Mouse (Mus musculus): ENCODE results near the gene Cd300a. TPM values are rescaled to one million over a fixed set of nuclear protein-coding genes. Genes with fewer than 3 reads are reported as not detected.

Cd300a gene
- polyA plus RNA-seq, 1 experiment from 2014 or later: 0.95 TPM

DNA sequence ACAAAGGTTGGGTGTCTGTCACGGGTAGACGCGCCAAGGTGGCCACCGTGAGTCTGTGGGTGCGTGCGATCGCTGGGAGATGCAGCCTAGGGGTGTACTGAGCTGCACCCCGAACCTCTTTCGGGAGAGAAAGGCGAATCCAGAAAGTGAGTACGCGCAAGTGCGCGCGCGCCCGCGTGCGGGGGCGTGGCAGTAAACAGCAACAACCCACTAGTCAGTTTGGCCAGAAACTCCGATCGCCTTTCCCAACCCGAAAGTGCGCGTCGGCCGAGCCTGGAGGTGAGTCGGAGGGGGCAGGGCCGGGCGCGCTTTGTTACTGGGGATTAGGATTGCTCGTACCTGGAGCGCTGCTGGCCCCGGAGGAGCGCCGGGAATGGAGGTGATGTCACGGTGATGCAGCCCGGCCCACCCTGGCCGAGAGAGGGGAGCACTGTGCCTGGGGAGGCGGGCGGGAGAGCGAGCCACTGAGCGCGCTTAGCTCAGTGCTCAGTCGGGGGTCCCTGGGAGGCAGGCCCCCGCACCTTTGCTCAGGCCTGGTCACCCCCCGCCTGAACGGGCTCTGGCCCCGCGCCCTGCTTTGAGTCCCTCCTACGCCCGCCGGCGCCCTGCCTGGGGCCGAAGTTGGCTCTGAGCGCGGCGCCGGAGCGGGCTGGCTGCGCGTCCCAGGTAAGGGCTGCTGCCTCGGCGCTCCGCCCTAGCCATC is 38.1 kb upstream of the Cd300a start:
- Histone ChIP-seq H3K36me3 (ENCODE audit: control insufficient read depth, insufficient read depth) (no peaks in the 10 kb centered on the region), H3K27me3 (replicated peaks; ENCODE audit: control insufficient read depth, insufficient read depth, low read length) (peaks cover 40% of the 10 kb centered on the region), H3K4me1 (replicated peaks; ENCODE audit: control insufficient read depth, insufficient read depth, low read length) (peaks cover 22% of the 10 kb centered on the region), H3K27ac (ENCODE audit: low read length) (no peak overlapping the region), H3K9ac (replicated peaks; ENCODE audit: low read depth, low read length) (peak overlapping the region; percentile 57), H3K9me3 (ENCODE audit: control insufficient read depth, low read length) (no peaks in the 10 kb centered on the region), H3K4me3 (replicated peaks; ENCODE audit: low read length) (peak overlapping the region; percentile 65), H3K4me2 (ENCODE audit: low read length) (peak overlapping the region; percentile 94)
- under 1% methylated on average over 65 of the region's 65 CpGs for WGBS
- peak; percentile 64 for ATAC-seq

DNA sequence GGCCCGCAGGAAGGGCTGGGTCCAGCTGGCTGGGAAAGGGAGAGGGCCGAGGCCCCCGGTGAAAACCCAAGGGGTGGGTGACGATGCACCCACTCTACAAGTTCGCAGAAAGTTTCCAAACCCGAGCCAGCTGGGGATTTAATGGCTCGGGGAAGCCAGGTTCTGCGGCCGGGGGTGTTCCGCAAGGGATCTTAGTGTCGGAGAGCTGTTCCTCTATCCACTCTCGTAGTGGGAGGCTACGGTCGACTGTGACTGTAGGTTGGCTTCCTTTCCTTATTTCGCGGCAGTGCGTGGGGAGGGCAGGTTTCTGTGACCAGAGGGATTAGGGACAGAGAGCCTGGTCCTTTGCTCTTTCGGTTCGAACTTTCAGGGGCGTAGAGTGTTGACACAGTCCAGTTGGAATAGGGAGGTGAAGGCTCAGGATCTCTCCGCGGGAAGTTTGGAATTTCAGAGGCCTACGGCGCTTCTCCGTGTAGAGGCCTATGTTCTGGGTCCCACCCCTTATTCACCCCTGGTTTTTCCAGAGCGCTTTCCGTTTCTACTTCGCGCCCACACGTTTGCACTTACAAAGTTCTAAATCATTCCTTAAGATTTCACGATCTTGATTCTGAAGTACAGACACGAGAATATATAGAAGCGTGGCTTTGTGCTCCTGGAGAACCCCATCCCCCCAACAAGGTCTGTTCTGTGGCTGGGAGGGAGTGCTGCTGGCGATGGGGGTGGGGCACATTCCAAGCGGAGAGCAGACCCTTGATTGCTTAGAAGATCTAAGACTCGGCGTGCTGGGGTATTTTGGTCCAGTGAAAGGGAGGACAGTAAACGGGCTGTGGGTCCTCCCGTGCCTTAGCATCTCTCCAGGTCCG is 37.3 kb upstream of the Cd300a start:
- 2% methylated on average over 40 of the region's 40 CpGs for whole genome bisulfite sequencing
- peak overlapping the region; percentile 94 for H3K4me2 ChIP-seq (ENCODE audit: low read length)
- peak; percentile 12; the same call in 1 of the 2 replicates for ATAC-seq
- H3K9me3 ChIP-seq (ENCODE audit: control insufficient read depth, low read length): no peaks in the 10 kb centered on the region
- H3K4me3 ChIP-seq (replicated peaks; ENCODE audit: low read length): peak overlapping the region; percentile 65
- H3K36me3 ChIP-seq (ENCODE audit: control insufficient read depth, insufficient read depth): no peaks in the 10 kb centered on the region
- H3K27ac ChIP-seq (ENCODE audit: low read length): no peak overlapping the region
- peak overlapping the region; percentile 57 for H3K9ac ChIP-seq (replicated peaks; ENCODE audit: low read depth, low read length)
- H3K4me1 ChIP-seq (replicated peaks; ENCODE audit: control insufficient read depth, insufficient read depth, low read length): peaks cover 22% of the 10 kb centered on the region
- H3K27me3 ChIP-seq (replicated peaks; ENCODE audit: control insufficient read depth, insufficient read depth, low read length): peaks cover 40% of the 10 kb centered on the region

DNA sequence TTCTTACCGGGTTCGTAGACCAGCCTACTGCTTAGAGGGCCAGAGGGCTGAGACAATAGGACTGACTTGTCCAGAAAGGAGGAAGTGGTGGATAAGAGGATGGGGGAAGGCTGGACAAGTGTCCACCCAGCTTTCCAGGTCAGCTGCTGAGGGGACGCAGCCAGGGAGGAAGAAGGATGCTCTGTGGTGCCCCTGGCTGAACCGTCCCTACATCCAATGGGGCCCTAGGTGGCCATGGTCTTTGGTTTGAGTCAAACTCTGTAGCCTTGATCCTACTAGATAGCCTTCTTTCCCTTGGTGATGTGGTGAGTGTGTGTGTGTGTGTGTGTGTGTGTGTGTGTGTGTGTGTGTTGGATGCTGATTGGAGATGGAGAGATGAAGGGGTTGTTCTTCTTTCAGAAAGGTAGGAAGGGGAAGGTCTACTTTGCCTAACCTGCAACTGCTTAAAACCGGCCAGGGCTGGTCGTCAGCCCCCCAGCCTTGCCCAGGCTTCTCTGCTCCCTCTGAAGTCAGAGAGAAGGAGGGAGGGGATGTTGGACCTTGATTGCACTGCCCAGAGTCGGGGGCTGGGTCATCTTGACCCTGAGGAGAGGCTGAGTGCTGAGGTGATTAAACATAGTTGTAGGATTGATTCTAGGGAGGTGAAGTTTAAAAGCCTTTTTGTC is 36.5 kb upstream of the Cd300a start:
- no peak for ATAC-seq
- Histone ChIP-seq H3K36me3 (ENCODE audit: control insufficient read depth, insufficient read depth) (no peaks in the 10 kb centered on the region), H3K4me1 (replicated peaks; ENCODE audit: control insufficient read depth, insufficient read depth, low read length) (peaks cover 22% of the 10 kb centered on the region), H3K27ac (ENCODE audit: low read length) (no peak overlapping the region), H3K9me3 (ENCODE audit: control insufficient read depth, low read length) (no peaks in the 10 kb centered on the region), H3K27me3 (replicated peaks; ENCODE audit: control insufficient read depth, insufficient read depth, low read length) (peaks cover 39% of the 10 kb centered on the region), H3K4me2 (ENCODE audit: low read length) (no peak overlapping the region; the same call in 1 of the 2 replicates), H3K4me3 (replicated peaks; ENCODE audit: low read length) (no peak overlapping the region), H3K9ac (replicated peaks; ENCODE audit: low read depth, low read length) (no peak overlapping the region)
- 16% methylated on average over 7 of the region's 7 CpGs for WGBS

DNA sequence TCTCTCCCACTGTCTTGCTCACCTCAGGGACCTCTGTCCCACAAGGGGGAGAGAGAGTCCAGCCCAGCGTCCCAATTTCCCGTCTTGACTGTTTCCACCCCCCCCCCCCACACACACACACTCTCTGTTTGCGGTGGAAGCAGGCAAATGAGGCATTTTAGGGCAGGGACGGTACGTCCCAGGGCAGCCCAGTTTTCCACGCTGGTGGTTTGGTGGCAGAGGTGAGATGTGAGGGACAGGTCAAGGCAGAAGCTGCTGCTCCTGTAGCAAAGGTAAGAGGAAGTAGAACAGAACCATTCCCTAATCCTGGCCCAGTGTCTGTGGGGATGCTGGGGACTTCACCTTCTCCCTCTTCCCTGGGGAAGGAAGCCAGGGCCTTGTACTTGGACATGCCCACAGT is 35.3 kb upstream of the Cd300a start:
- Histone ChIP-seq H3K36me3 (ENCODE audit: control insufficient read depth, insufficient read depth) (no peaks in the 10 kb centered on the region), H3K27me3 (replicated peaks; ENCODE audit: control insufficient read depth, insufficient read depth, low read length) (peaks cover 28% of the 10 kb centered on the region), H3K4me2 (ENCODE audit: low read length) (no peak overlapping the region), H3K27ac (ENCODE audit: low read length) (no peak overlapping the region), H3K9me3 (ENCODE audit: control insufficient read depth, low read length) (no peaks in the 10 kb centered on the region), H3K4me1 (replicated peaks; ENCODE audit: control insufficient read depth, insufficient read depth, low read length) (peaks cover 22% of the 10 kb centered on the region), H3K9ac (replicated peaks; ENCODE audit: low read depth, low read length) (no peak overlapping the region), H3K4me3 (replicated peaks; ENCODE audit: low read length) (no peak overlapping the region)
- ATAC-seq: no peak
- 80% methylated on average over 6 of the region's 6 CpGs for WGBS

DNA sequence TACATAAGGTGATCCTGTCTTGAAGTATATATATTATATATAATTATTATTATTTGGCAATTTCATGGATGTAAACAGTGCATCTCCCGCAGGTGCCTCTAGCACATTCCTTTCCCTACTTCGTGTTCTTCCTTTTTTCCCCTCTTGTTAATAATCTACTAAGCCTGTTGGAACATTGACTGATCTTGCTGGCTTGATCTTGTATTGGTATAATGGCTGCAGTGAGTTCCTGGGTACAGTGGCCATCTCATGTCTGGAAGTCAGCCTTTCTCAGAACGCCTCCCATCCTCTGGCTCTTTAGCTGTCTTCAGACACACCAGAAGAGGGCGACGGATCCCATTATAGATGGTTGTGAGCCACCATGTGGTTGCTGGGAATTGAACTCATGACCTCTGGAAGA is 33.7 kb upstream of the Cd300a start:
- Histone ChIP-seq H3K27ac (ENCODE audit: low read length) (no peak overlapping the region), H3K9me3 (ENCODE audit: control insufficient read depth, low read length) (no peaks in the 10 kb centered on the region), H3K4me1 (replicated peaks; ENCODE audit: control insufficient read depth, insufficient read depth, low read length) (peaks cover 12% of the 10 kb centered on the region), H3K27me3 (replicated peaks; ENCODE audit: control insufficient read depth, insufficient read depth, low read length) (peaks cover 18% of the 10 kb centered on the region), H3K4me2 (ENCODE audit: low read length) (no peak overlapping the region), H3K36me3 (ENCODE audit: control insufficient read depth, insufficient read depth) (no peaks in the 10 kb centered on the region), H3K9ac (replicated peaks; ENCODE audit: low read depth, low read length) (no peak overlapping the region), H3K4me3 (replicated peaks; ENCODE audit: low read length) (no peak overlapping the region)
- WGBS: 91% methylated on average over 5 of the region's 5 CpGs
- ATAC-seq: no peak

DNA sequence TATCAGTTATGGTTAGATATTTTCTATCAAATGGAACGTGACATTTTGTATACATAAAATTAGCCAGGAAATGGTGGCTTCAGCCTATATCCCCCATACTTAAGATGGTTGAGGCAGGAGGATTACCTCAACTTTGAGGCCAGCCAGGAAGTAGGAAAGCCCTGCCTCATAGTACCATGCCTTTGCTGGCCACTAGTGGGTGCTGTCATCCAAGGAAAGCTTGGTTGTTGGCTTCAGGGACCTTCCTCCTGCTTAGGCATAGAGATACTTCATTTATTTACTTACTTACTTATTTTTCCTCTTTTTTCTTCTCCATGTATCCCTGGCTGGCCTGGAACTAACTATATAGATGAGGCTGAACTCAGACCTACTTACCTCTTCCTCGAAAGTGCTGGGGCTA is 31.2 kb upstream of the Cd300a start:
- H3K9ac ChIP-seq (replicated peaks; ENCODE audit: low read depth, low read length): no peak overlapping the region
- no peaks in the 10 kb centered on the region for H3K9me3 ChIP-seq (ENCODE audit: control insufficient read depth, low read length)
- 95% methylated on average over 2 of the region's 2 CpGs for WGBS
- H3K27me3 ChIP-seq (replicated peaks; ENCODE audit: control insufficient read depth, insufficient read depth, low read length): peaks cover 4% of the 10 kb centered on the region
- H3K4me1 ChIP-seq (replicated peaks; ENCODE audit: control insufficient read depth, insufficient read depth, low read length): no peaks in the 10 kb centered on the region
- no peak for ATAC-seq
- H3K36me3 ChIP-seq (ENCODE audit: control insufficient read depth, insufficient read depth): no peaks in the 10 kb centered on the region
- no peak overlapping the region for H3K4me3 ChIP-seq (replicated peaks; ENCODE audit: low read length)
- no peak overlapping the region for H3K27ac ChIP-seq (ENCODE audit: low read length)
- no peak overlapping the region for H3K4me2 ChIP-seq (ENCODE audit: low read length)

DNA sequence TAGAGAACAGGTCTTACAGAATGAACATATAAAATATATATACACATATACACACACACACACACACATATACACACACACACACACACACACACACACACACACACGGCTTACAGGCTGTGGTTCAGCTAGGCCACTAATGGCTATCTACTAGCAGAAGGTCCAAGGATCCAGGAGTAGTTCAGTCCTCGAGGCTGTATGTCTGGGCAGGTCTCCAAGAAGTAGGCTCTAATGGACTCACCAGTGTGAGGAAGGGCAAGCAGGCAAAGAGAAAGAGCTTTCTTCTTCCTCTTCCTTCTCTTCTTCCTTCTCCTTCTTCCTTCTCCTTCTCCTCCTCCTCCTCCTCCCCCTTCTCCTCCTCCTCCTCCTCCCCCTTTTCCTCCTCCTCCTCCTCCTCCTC is 28.8 kb upstream of the Cd300a start:
- H3K4me3 ChIP-seq (replicated peaks; ENCODE audit: low read length): no peak overlapping the region
- no peak overlapping the region for H3K9ac ChIP-seq (replicated peaks; ENCODE audit: low read depth, low read length)
- ATAC-seq: no peak
- H3K9me3 ChIP-seq (ENCODE audit: control insufficient read depth, low read length): no peaks in the 10 kb centered on the region
- H3K27ac ChIP-seq (ENCODE audit: low read length): no peak overlapping the region
- H3K36me3 ChIP-seq (ENCODE audit: control insufficient read depth, insufficient read depth): no peaks in the 10 kb centered on the region
- H3K4me2 ChIP-seq (ENCODE audit: low read length): no peak overlapping the region
- no peaks in the 10 kb centered on the region for H3K27me3 ChIP-seq (replicated peaks; ENCODE audit: control insufficient read depth, insufficient read depth, low read length)
- WGBS: 74% methylated on average over 2 of the region's 2 CpGs
- peaks cover 2% of the 10 kb centered on the region; the same call in 1 of the 2 replicates for H3K4me1 ChIP-seq (replicated peaks; ENCODE audit: control insufficient read depth, insufficient read depth, low read length)

DNA sequence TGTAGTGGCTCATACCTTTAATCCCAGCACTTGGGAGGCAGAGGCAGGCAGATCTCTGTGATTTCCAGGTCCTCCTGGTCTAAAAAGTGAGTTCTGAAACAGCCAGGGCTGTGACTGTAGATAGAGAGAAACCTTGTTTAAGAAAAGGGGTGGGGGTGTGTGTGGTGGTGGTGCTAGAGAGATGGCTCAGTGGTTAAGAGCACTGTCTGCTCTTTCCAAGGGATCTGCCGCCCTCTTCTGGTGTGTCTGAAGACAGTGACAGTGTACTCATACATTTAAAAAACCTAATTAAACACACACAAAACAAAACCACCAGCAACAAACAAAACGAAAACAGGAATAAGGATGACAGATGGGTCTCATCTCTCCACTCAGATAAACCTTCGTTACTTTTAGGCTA is 27.2 kb upstream of the Cd300a start:
- Histone ChIP-seq H3K27ac (ENCODE audit: low read length) (no peak overlapping the region), H3K4me3 (replicated peaks; ENCODE audit: low read length) (no peak overlapping the region), H3K4me1 (replicated peaks; ENCODE audit: control insufficient read depth, insufficient read depth, low read length) (peaks cover 4% of the 10 kb centered on the region; the same call in 1 of the 2 replicates), H3K27me3 (replicated peaks; ENCODE audit: control insufficient read depth, insufficient read depth, low read length) (no peaks in the 10 kb centered on the region), H3K36me3 (ENCODE audit: control insufficient read depth, insufficient read depth) (no peaks in the 10 kb centered on the region), H3K9ac (replicated peaks; ENCODE audit: low read depth, low read length) (no peak overlapping the region), H3K9me3 (ENCODE audit: control insufficient read depth, low read length) (no peaks in the 10 kb centered on the region), H3K4me2 (ENCODE audit: low read length) (no peak overlapping the region)
- WGBS: 76% methylated on average over 3 of the region's 3 CpGs
- ATAC-seq: no peak

DNA sequence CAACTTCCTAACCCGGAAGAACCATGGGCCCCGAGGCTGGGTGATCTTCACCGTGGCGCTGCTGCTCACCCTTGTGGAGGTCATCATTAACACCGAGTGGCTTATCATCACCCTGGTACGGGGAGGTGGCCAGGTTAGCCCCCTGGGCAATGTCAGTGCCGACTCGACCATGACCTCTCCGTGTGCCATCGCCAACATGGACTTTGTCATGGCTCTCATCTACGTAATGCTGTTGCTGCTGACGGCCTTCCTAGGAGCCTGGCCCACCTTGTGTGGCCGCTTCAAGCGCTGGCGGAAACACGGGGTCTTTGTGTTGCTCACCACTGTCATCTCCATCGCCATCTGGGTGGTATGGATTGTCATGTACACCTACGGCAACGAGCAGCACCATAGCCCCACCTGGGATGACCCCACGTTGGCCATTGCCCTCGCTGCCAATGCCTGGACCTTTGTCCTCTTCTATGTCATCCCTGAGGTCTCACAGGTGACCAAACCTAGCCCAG is 25.9 kb upstream of the Cd300a start:
- Histone ChIP-seq H3K4me2 (ENCODE audit: low read length) (no peak overlapping the region), H3K9me3 (ENCODE audit: control insufficient read depth, low read length) (no peaks in the 10 kb centered on the region), H3K27me3 (replicated peaks; ENCODE audit: control insufficient read depth, insufficient read depth, low read length) (no peaks in the 10 kb centered on the region), H3K9ac (replicated peaks; ENCODE audit: low read depth, low read length) (no peak overlapping the region), H3K36me3 (ENCODE audit: control insufficient read depth, insufficient read depth) (no peaks in the 10 kb centered on the region), H3K27ac (ENCODE audit: low read length) (no peak overlapping the region), H3K4me1 (replicated peaks; ENCODE audit: control insufficient read depth, insufficient read depth, low read length) (peaks cover 4% of the 10 kb centered on the region; the same call in 1 of the 2 replicates), H3K4me3 (replicated peaks; ENCODE audit: low read length) (no peak overlapping the region)
- no peak for ATAC-seq
- WGBS: 93% methylated on average over 21 of the region's 21 CpGs
